Mouse (Mus musculus) neural tube, embryonic 11.5 days (tissue): ENCODE data around the gene Clip1. TPM values are rescaled to one million over a fixed set of nuclear protein-coding genes. Genes with fewer than 3 reads are reported as not detected.

Experiments
- ATAC-seq: fragments of 200-750 bp; cut with Nextera tagmentation; 2 replicates; pipeline ENCODE4 v1.8.0; 2017; ENCODE audit warnings: moderate number of reproducible peaks, mild to moderate bottlenecking, moderate TSS enrichment, moderate library complexity; ENCODE audit not compliant: insufficient read depth, low FRiP score, low TSS enrichment
- DNase-seq: peaks from one replicate; pipeline ENCODE4 v3.0.0-alpha.2; 2015; ENCODE audit warnings: low spot score
- H3K27ac ChIP-seq: fragments of 300-500 bp; sonication (generic); 2 replicates; pipeline ENCODE4 v1.5.1; 2014; ENCODE audit warnings: low read depth, mild to moderate bottlenecking, low read length
- H3K27me3 ChIP-seq: fragments of 300-500 bp; sonication (generic); 2 replicates; pipeline ENCODE4 v1.6.1; 2014; ENCODE audit warnings: mild to moderate bottlenecking, low read length, mixed read lengths; ENCODE audit not compliant: control insufficient read depth, insufficient read depth
- H3K36me3 ChIP-seq: fragments of 300-500 bp; sonication (generic); 2 replicates; pipeline ENCODE4 v1.6.1; 2014; ENCODE audit warnings: mild to moderate bottlenecking, low read length, moderate library complexity, mixed read lengths; ENCODE audit not compliant: control insufficient read depth, insufficient read depth
- H3K4me1 ChIP-seq: fragments of 300-500 bp; sonication (generic); 2 replicates; pipeline ENCODE4 v1.6.1; 2014; ENCODE audit warnings: low read length, mixed read lengths; ENCODE audit not compliant: control insufficient read depth, insufficient read depth
- H3K4me2 ChIP-seq: fragments of 300-500 bp; sonication (generic); 2 replicates; pipeline ENCODE4 v1.6.1; 2014; ENCODE audit warnings: low read depth, mild to moderate bottlenecking, moderate library complexity
- H3K4me3 ChIP-seq: fragments of 300-500 bp; sonication (generic); 2 replicates; pipeline ENCODE4 v1.5.1; 2014; ENCODE audit warnings: low read depth, low read length
- H3K9ac ChIP-seq: fragments of 300-500 bp; sonication (generic); 2 replicates; pipeline ENCODE4 v1.6.1; 2014; ENCODE audit warnings: mild to moderate bottlenecking, low read length
- H3K9me3 ChIP-seq: fragments of 300-500 bp; sonication (generic); 2 replicates; pipeline ENCODE4 v1.6.1; 2016; ENCODE audit warnings: low read length; ENCODE audit not compliant: control insufficient read depth
- WGBS: fragments of 180-500 bp; shearing (Covaris S2); extraction: QIAGEN DNeasy Blood & Tissue Kit; methylation state at CpG from one replicate; pipeline ENCODE4 v1.1.7; 2014; 5-methylcytosine and 5-hydroxymethylcytosine counted together
- polyA plus RNA-seq: library from polyadenylated mRNA; unstranded; fragments of >200 nt; fragmentation: Nextera tagmentation; extraction: Ambion mirVana; gene quantifications from 2 replicates; pipeline ENCODE4 v1.2.1, GENCODE M21; 2014

Clip1 gene
- polyA plus RNA-seq, 1 experiment from 2014 or later: 52.2 TPM

DNA sequence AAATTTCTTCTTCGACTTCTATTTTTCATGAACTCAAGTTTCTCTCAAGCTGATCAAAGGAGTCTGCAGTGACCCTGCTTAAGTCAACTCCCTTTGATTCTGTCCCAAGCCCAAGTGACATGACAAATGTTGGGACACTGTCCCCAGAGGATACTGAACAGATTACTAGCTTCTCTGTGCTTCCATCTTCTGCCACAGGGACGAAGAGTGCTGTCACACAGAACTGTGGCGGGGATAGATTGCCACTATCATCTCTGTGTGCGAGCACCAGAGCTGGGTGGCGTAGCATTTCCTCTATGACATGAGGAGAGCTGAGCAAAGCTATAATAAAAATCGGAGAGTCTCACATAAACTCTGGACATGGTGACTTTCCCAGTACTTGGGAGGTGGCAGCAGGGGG, 82.2 kb downstream of the Clip1 start:
- ATAC-seq (no peak), DNase-seq (no peak)
- H3K9ac ChIP-seq: no peak overlapping the region
- H3K9me3 ChIP-seq: no peaks in the 10 kb centered on the region
- no peaks in the 10 kb centered on the region for H3K4me1 ChIP-seq
- H3K27me3 ChIP-seq: no peaks in the 10 kb centered on the region
- H3K4me3 ChIP-seq: no peak overlapping the region
- H3K4me2 ChIP-seq: no peak overlapping the region
- no peak overlapping the region for H3K27ac ChIP-seq
- H3K36me3 ChIP-seq: peaks cover 8% of the 10 kb centered on the region
- WGBS: 82% methylated on average over 6 of the region's 6 CpGs

DNA sequence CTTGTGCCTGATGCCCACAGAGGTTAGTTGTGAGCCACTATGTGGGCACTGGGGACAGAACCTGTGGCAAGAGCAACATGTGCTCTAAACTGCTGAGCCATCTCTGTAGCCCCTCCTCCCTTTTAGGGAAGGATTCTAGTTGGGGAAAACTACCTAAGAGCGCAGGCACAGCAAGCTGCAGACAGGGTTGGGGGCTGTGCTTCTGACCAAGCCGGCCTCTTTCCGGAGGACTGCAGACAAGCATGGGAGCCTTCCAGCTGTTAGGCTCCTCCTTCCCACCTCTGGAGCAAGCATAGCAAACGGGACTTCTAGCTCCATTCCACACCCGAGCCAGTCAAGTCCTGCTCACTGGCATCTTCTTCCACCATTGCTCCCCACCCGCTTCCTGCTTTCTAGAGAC, 85.1 kb downstream of the Clip1 start:
- H3K4me1 ChIP-seq: no peaks in the 10 kb centered on the region
- H3K4me3 ChIP-seq: no peak overlapping the region
- WGBS: 50% methylated on average over 6 of the region's 6 CpGs
- H3K9me3 ChIP-seq: no peaks in the 10 kb centered on the region
- H3K36me3 ChIP-seq: no peaks in the 10 kb centered on the region
- H3K27me3 ChIP-seq: no peaks in the 10 kb centered on the region
- DNase-seq (no peak), ATAC-seq (no peak)
- no peak overlapping the region for H3K27ac ChIP-seq
- no peak overlapping the region for H3K4me2 ChIP-seq
- no peak overlapping the region for H3K9ac ChIP-seq

DNA sequence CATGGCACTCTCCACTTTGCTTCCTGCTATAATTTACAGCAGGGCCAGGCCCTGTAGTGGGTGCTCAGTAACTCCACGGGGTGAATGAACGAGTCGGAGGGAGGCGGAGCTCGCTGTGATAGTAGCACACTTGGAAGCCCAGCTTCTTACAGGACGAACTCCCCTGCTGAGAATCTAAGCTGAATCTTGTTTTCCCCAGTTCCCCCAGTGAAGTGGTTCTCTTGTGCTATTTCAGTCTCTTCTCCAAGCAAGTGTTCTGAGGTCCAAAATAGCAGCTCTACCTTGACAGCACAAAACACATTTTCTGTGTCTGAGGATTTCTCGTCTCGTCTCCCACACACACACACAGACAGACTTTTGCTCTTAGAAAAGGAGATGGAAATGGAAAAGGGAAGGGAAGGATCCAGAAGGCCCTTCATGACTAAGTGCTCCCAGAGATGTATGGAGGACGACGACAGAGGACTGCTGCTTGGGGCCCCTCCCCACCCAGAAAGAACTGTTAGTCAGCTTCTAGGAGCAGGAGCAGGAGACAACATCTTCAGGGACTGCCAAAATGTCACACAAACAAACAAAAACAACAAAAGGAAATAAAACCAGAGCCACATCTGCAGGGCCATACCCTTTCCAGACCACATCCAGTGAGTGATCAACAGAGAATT, 90.7 kb downstream of the Clip1 start:
- no peak overlapping the region for H3K9ac ChIP-seq
- no peaks in the 10 kb centered on the region for H3K27me3 ChIP-seq
- no peak overlapping the region for H3K27ac ChIP-seq
- DNase-seq: no peak
- no peaks in the 10 kb centered on the region for H3K4me1 ChIP-seq
- H3K4me3 ChIP-seq: no peak overlapping the region
- no peak overlapping the region for H3K4me2 ChIP-seq
- H3K36me3 ChIP-seq: no peaks in the 10 kb centered on the region
- H3K9me3 ChIP-seq: no peaks in the 10 kb centered on the region
- 75% methylated on average over 10 of the region's 10 CpGs for WGBS
- no peak for ATAC-seq

DNA sequence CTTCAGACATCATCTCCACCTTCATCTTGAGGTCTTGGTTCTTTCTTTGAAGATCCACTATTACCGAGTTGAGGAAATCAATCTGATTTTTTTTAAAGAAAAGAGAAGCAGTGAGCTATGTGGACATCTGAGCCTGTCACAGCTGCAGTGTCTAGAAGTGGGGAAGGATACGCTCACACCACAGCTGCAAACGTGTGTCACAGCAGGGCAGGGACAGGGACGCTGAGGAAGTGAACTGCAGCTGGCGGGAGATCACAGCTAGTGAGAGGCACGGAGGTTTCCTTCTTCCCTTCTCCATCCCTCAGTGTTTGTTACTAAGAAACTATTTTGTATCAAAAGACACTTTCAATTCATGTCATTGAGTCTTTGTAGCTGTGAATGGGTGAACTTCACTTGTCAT, 104.4 kb downstream of the Clip1 start:
- Histone ChIP-seq H3K4me1 (no peaks in the 10 kb centered on the region), H3K4me2 (no peak overlapping the region), H3K36me3 (peaks cover 5% of the 10 kb centered on the region), H3K9ac (no peak overlapping the region), H3K9me3 (no peaks in the 10 kb centered on the region), H3K27ac (no peak overlapping the region), H3K27me3 (no peaks in the 10 kb centered on the region), H3K4me3 (no peak overlapping the region)
- DNase-seq (no peak), ATAC-seq (no peak)
- WGBS: 87% methylated on average over 6 of the region's 6 CpGs

DNA sequence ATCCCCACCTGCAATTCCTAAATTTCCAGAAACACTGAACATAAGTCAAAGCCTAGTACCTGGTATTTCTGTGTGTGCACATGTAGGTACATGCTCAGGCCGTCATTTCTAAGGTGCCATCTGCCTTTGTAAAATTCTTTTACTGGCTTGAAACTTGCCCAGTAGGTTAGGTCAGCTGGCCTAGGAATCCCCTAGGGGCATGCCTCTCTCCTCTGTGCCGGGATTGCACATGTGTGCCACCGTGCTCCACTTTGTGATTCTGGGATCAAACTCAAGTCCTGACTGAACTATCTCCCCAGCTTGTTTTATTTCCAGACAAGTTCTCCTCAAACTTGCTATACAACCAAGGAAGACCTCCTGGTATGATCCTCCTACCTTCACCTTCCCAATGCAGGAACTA, 107.7 kb downstream of the Clip1 start:
- WGBS: 94% methylated on average over 3 of the region's 3 CpGs
- peaks cover 3% of the 10 kb centered on the region for H3K36me3 ChIP-seq
- H3K4me1 ChIP-seq: peaks cover 7% of the 10 kb centered on the region
- H3K4me2 ChIP-seq: no peak overlapping the region
- no peak overlapping the region for H3K4me3 ChIP-seq
- H3K27me3 ChIP-seq: no peaks in the 10 kb centered on the region
- no peak overlapping the region for H3K9ac ChIP-seq
- DNase-seq (no peak), ATAC-seq (no peak)
- H3K27ac ChIP-seq: no peak overlapping the region
- no peaks in the 10 kb centered on the region for H3K9me3 ChIP-seq

DNA sequence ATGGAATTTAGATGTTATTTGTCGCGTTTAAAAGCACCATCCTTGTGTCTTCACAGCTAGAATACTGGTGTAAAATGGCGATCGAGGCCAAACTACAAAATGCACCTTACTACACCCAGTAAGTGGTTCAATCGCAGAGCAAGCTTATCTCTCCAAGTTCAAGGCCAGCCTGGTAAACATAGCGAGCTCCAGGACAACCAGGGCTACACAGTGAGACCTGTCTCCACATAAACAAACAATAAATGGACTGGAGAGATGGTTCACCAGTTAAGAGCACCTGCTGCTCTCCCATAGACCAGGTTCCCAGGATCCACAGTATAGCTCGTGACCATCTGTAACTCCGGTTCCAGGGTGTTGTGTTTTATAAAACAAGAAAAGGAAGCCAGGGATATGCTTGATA, 111.1 kb downstream of the Clip1 start:
- no peak overlapping the region for H3K27ac ChIP-seq
- H3K4me3 ChIP-seq: peak overlapping the region; percentile 72
- H3K27me3 ChIP-seq: no peaks in the 10 kb centered on the region
- H3K9me3 ChIP-seq: no peaks in the 10 kb centered on the region
- H3K4me1 ChIP-seq: peaks cover 9% of the 10 kb centered on the region
- DNase-seq (no peak), ATAC-seq (no peak)
- peak overlapping the region; percentile 16; the same call in 1 of the 2 replicates for H3K4me2 ChIP-seq
- WGBS: 66% methylated on average over 8 of the region's 8 CpGs
- H3K9ac ChIP-seq: no peak overlapping the region
- no peaks in the 10 kb centered on the region for H3K36me3 ChIP-seq

DNA sequence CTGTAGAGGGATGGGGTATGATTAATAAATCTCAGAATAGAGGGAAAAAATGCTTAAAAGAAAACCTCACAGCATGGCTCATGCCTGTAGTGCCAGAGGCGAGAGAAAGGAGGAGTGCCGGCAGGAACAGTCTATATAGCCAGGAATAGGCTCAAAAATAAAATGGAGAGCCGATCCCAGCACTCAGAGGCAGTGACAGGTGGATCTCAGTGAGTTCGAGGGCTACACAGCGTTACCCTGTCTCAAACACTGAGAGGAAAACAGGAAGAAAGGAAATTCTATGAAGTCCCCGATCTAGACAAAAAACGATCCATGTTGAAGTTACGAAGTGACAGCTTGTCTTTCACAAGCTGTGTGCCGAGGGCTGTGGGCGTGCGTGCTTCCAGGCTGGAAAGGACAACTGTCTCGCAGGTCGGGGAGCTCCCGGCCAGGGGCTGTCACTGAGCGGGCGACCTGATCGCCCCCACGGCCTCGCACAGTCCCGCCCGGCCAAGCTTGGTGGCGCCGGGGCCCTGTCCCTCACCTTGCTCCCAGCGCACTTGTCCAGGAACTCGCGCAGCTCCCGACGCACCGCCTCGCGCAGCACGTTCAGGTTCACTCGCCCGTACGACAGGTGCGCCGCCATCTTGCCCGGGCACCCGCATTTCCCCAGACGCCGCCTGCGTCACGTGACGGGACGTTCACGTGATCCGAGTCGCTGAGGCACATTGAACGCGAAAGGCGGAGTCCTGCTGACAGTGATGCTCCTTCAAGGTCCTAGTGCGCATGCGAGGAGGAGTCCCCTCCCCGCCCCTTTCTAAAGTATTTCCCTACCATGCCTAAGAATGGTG, 111.8 kb downstream of the Clip1 start, which contains the start of gene Vps33a:
TSS of gene Vps33a (minus strand) at position 682 of the 830 bp plus-strand sequence.
- DNase-seq: peak; percentile 99
- Histone ChIP-seq H3K27me3 (no peaks in the 10 kb centered on the region), H3K9ac (peak within 1 kb of the TSS; percentile 68), H3K27ac (no peak within 1 kb of the TSS), H3K4me2 (peak within 1 kb of the TSS; percentile 87), H3K4me3 (peak within 1 kb of the TSS; percentile 72), H3K9me3 (no peaks in the 10 kb centered on the region), H3K4me1 (peaks cover 9% of the 10 kb centered on the region), H3K36me3 (no peaks in the 10 kb centered on the region)
- ATAC-seq: peak; percentile 87
- WGBS: under 1% methylated on average over 54 of the region's 54 CpGs

DNA sequence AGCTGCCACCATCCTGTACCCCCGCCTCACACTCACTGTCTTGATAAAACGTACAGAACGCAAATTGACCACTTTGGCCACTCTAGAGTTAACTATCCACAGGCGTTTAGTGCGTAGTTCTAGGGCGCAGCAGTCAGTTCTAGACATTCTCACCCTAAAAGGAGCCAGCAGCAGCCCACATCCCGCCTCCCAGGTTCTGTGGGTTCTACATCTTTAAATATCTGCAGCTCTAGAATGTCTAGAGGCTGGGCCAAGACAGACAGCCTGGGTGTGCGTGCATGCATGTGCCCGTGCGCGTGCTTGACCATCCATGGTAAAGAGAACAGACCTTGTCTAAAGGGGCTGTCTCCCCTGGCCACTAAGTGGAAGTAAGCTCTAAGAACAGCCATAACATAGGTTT, 123.3 kb downstream of the Clip1 start:
- Histone ChIP-seq H3K4me1 (no peaks in the 10 kb centered on the region), H3K4me3 (no peak overlapping the region), H3K9me3 (no peaks in the 10 kb centered on the region), H3K4me2 (no peak overlapping the region), H3K36me3 (no peaks in the 10 kb centered on the region; the same call in 1 of the 2 replicates), H3K27ac (no peak overlapping the region), H3K27me3 (no peaks in the 10 kb centered on the region), H3K9ac (no peak overlapping the region)
- DNase-seq: no peak
- WGBS: 95% methylated on average over 11 of the region's 11 CpGs
- no peak for ATAC-seq

DNA sequence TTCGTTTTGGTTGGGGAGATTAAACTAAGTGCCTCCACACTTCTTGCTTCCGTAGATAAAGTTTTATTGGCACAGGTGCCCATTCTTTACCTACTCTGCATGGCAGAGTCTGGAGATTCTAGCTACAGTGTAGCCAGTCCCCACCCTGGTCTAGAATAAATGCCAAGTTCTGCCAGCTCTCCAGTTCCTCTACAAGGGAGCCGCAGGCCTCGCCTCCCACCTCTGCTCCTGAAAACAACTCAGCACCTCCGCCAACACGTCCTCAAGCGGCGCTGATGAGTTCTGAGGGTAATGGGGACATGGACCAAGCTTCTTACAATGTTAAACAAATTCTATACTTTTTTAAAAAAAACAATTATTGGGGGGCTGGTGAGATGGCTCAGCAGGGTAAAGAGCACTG, 124.8 kb downstream of the Clip1 start:
- no peak for ATAC-seq
- Histone ChIP-seq H3K4me1 (no peaks in the 10 kb centered on the region), H3K36me3 (no peaks in the 10 kb centered on the region; the same call in 1 of the 2 replicates), H3K4me3 (no peak overlapping the region), H3K27me3 (no peaks in the 10 kb centered on the region), H3K9me3 (no peaks in the 10 kb centered on the region), H3K4me2 (no peak overlapping the region), H3K27ac (no peak overlapping the region), H3K9ac (no peak overlapping the region)
- WGBS: 95% methylated on average over 8 of the region's 8 CpGs
- no peak for DNase-seq
